Mouse (Mus musculus): ENCODE data around the gene Yars2.

- TF ChIP-seq TAL1 (IDR thresholded peaks at IDR 0.05; ENCODE audit: low read length) (no peak), GATA1 (IDR thresholded peaks at IDR 0.05; ENCODE audit: low read length) (no peak)
These were observed 49.3 kb upstream of the Yars2 start for GRCm38 (mm10) chr16:16253326-16254074.
